Mouse (Mus musculus): Measurements from ENCODE around the gene Slc25a47. TPM values are rescaled to one million over a fixed set of nuclear protein-coding genes. Genes with fewer than 3 reads are reported as not detected.

The Slc25a47 gene
- polyA plus RNA-seq, 1 experiment: 3.2 TPM

GRCm38 (mm10) chr12:108892989-108893714 is 57.3 kb downstream of the Slc25a47 start, which contains the start of gene Wdr25:
Gene Wdr25 (plus strand): TSS chr12:108893631.
- Histone ChIP-seq H3K4me1 (ENCODE audit: control insufficient read depth, insufficient read depth, insufficient read length) (peaks cover 8% of the 10 kb centered on the region; the same call in 1 of the 2 replicates), H3K36me3 (ENCODE audit: control insufficient read depth, insufficient read depth, low read length) (no peaks in the 10 kb centered on the region), H3K27me3 (ENCODE audit: control insufficient read depth, insufficient read depth, low read length) (no peaks in the 10 kb centered on the region), H3K4me3 (ENCODE audit: extremely low read depth, insufficient read depth, insufficient read length) (peak within 1 kb of the TSS; percentile 70), H3K27ac (ENCODE audit: insufficient read depth, low read length) (peak within 1 kb of the TSS; percentile 51)
- TF ChIP-seq CTCF (IDR thresholded peaks at IDR 0.05; ENCODE audit: extremely low read depth, insufficient read depth, insufficient read length, insufficient replicate concordance) (no peak), POLR2A (IDR thresholded peaks at IDR 0.05; ENCODE audit: low read depth, low read length) (no peak)
- WGBS: 15% methylated on average over 12 of the region's 12 CpGs
- no peak for DNase-seq (ENCODE audit: low read depth in 1 of 2, low spot score in 2 of 2)

GRCm38 (mm10) chr12:108893715-108894431 is 58.0 kb downstream of the Slc25a47 start, which contains the start of gene Wars:
Gene Wars (minus strand): TSS chr12:108894174.
- Histone ChIP-seq H3K27me3 (ENCODE audit: control insufficient read depth, insufficient read depth, low read length) (no peaks in the 10 kb centered on the region), H3K36me3 (ENCODE audit: control insufficient read depth, insufficient read depth, low read length) (no peaks in the 10 kb centered on the region), H3K4me3 (ENCODE audit: extremely low read depth, insufficient read depth, insufficient read length) (peak within 1 kb of the TSS; percentile 70), H3K4me1 (ENCODE audit: control insufficient read depth, insufficient read depth, insufficient read length) (peaks cover 8% of the 10 kb centered on the region; the same call in 1 of the 2 replicates), H3K27ac (ENCODE audit: insufficient read depth, low read length) (peak within 1 kb of the TSS; percentile 51)
- peak; percentile 88 to 91 for DNase-seq (ENCODE audit: low read depth in 1 of 2, low spot score in 2 of 2)
- TF ChIP-seq CTCF (IDR thresholded peaks at IDR 0.05; ENCODE audit: extremely low read depth, insufficient read depth, insufficient read length, insufficient replicate concordance) (no peak), POLR2A (IDR thresholded peaks at IDR 0.05; ENCODE audit: low read depth, low read length) (peak; percentile 3; the same call in 1 of the 2 replicates)
- under 1% methylated on average over 58 of the region's 58 CpGs for WGBS

- Histone ChIP-seq H3K36me3 (ENCODE audit: control insufficient read depth, insufficient read depth, low read length) (no peaks in the 10 kb centered on the region), H3K27ac (ENCODE audit: insufficient read depth, low read length) (peak overlapping the region; percentile 51), H3K4me1 (ENCODE audit: control insufficient read depth, insufficient read depth, insufficient read length) (peaks cover 8% of the 10 kb centered on the region; the same call in 1 of the 2 replicates), H3K27me3 (ENCODE audit: control insufficient read depth, insufficient read depth, low read length) (no peaks in the 10 kb centered on the region), H3K4me3 (ENCODE audit: extremely low read depth, insufficient read depth, insufficient read length) (peak overlapping the region; percentile 70)
- DNase-seq (ENCODE audit: low read depth in 1 of 2, low spot score in 2 of 2): no peak
- WGBS: 0% methylated on average over 7 of the region's 7 CpGs
- TF ChIP-seq POLR2A (IDR thresholded peaks at IDR 0.05; ENCODE audit: low read depth, low read length) (no peak), CTCF (IDR thresholded peaks at IDR 0.05; ENCODE audit: extremely low read depth, insufficient read depth, insufficient read length, insufficient replicate concordance) (no peak)
Measured at GRCm38 (mm10) chr12:108894432-108894816, 58.6 kb downstream of the Slc25a47 start.

GRCm38 (mm10) chr12:108896006-108896405 is 60.2 kb downstream of the Slc25a47 start:
- Histone ChIP-seq H3K27me3 (ENCODE audit: control insufficient read depth, insufficient read depth, low read length) (no peaks in the 10 kb centered on the region), H3K4me3 (ENCODE audit: extremely low read depth, insufficient read depth, insufficient read length) (no peak overlapping the region), H3K27ac (ENCODE audit: insufficient read depth, low read length) (no peak overlapping the region), H3K36me3 (ENCODE audit: control insufficient read depth, insufficient read depth, low read length) (no peaks in the 10 kb centered on the region), H3K4me1 (ENCODE audit: control insufficient read depth, insufficient read depth, insufficient read length) (peaks cover 8% of the 10 kb centered on the region; the same call in 1 of the 2 replicates)
- TF ChIP-seq POLR2A (IDR thresholded peaks at IDR 0.05; ENCODE audit: low read depth, low read length): no peak
- 62% methylated on average over 3 of the region's 3 CpGs for WGBS
- no peak for DNase-seq (ENCODE audit: low read depth in 1 of 2, low spot score in 2 of 2)

- H3K36me3 ChIP-seq (ENCODE audit: control insufficient read depth, insufficient read depth, low read length): no peaks in the 10 kb centered on the region
- no peaks in the 10 kb centered on the region for H3K27me3 ChIP-seq (ENCODE audit: control insufficient read depth, insufficient read depth, low read length)
- H3K4me1 ChIP-seq (ENCODE audit: control insufficient read depth, insufficient read depth, insufficient read length): no peaks in the 10 kb centered on the region
- no peak for DNase-seq (ENCODE audit: low read depth in 1 of 2, low spot score in 2 of 2)
- 40% methylated on average over 5 of the region's 5 CpGs for WGBS
- no peak overlapping the region for H3K4me3 ChIP-seq (ENCODE audit: extremely low read depth, insufficient read depth, insufficient read length)
- TF ChIP-seq POLR2A (IDR thresholded peaks at IDR 0.05; ENCODE audit: low read depth, low read length) (no peak), CTCF (IDR thresholded peaks at IDR 0.05; ENCODE audit: extremely low read depth, insufficient read depth, insufficient read length, insufficient replicate concordance) (no peak)
- H3K27ac ChIP-seq (ENCODE audit: insufficient read depth, low read length): no peak overlapping the region
Measured at GRCm38 (mm10) chr12:108901346-108901745, 65.5 kb downstream of the Slc25a47 start.

- TF ChIP-seq POLR2A (IDR thresholded peaks at IDR 0.05; ENCODE audit: low read depth, low read length) (no peak), CTCF (IDR thresholded peaks at IDR 0.05; ENCODE audit: extremely low read depth, insufficient read depth, insufficient read length, insufficient replicate concordance) (peak; percentile 83)
- 20% methylated on average over 8 of the region's 8 CpGs for WGBS
- no peak overlapping the region for H3K27ac ChIP-seq (ENCODE audit: insufficient read depth, low read length)
- no peaks in the 10 kb centered on the region for H3K27me3 ChIP-seq (ENCODE audit: control insufficient read depth, insufficient read depth, low read length)
- H3K4me3 ChIP-seq (ENCODE audit: extremely low read depth, insufficient read depth, insufficient read length): no peak overlapping the region
- no peaks in the 10 kb centered on the region for H3K4me1 ChIP-seq (ENCODE audit: control insufficient read depth, insufficient read depth, insufficient read length)
- H3K36me3 ChIP-seq (ENCODE audit: control insufficient read depth, insufficient read depth, low read length): no peaks in the 10 kb centered on the region
- DNase-seq (ENCODE audit: low read depth in 1 of 2, low spot score in 2 of 2): peak in 1 of 2 experiments; percentile 41
Measured at GRCm38 (mm10) chr12:108902940-108903339, 67.1 kb downstream of the Slc25a47 start.
